Mouse (Mus musculus): ENCODE measurements around the gene Fzd2.

Fzd2 gene

DNA sequence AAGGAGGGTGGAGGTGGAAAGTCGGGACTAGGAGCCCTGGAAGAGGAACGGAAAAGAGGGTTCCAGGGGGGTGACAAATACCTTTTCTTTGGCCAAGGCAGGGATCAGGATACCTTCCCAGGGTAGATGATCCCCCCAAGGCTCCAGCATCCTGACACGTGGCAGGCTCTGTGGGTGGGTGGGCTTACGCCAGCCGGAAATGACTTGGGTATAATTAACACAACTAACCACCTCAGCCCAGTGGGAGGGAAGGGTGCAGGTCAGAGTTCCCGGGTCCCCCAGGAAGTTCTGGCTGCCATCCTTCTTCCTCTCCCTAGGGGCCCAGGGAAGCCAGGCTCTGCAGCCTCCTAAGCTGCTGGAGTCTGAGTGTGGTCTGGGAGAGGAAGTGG, 7.1 kb downstream of the Fzd2 start:
- DNase-seq (ENCODE audit: extremely low spot score, low read depth, low spot score): no peak

- no peak for DNase-seq (ENCODE audit: extremely low spot score, low read depth, low spot score)
Observed at GRCm38 (mm10) chr11:102619449-102619848, 15.3 kb downstream of the Fzd2 start.

DNA sequence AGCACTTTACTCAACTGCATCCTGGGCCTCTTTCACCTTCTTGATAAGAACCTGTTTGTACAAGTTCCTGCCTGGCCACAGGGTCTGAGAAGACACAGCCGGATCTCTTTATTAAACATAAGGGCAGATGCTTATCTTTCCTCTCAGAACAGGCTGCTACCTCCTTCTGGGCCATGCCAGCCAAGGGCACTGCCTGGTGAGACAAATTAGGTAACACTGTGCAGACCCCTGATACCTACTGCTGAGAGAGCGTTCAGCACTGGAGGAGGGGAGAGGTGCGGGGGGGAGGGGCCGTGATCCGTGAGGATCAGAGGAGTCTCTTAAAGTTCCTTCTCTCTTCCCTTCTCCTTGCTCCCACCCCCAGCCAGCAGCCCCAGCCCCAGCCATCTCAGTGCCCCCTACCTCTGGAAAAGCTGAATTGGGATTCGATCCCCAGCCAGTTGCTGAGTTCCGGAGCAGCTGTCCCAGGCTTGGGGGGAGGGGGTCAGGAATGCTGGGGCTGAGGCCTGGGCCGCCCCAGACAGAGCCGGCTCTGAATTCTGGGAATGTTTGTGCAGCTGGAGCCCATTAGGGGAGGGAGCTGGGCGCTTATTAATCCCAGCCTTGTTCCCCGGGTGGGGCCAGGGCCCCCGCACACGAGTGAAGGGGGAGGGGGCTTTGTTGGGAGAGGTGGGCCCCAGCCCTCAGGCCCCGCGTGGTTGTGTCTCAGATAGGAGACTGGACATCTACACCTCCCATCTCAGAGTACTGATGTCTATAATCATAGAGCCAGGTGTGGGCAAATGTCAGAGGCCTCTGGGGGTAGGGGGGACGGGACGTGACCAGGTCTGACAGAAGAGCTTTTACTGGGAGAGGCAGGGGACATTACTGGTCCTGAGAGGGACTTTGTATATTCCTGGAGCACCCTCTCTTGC, 19.9 kb downstream of the Fzd2 start:
- DNase-seq (ENCODE audit: extremely low spot score, low read depth, low spot score): no peak

- no peak for DNase-seq (ENCODE audit: extremely low spot score, low read depth, low spot score)
Observed at GRCm38 (mm10) chr11:102624888-102625407, 20.8 kb downstream of the Fzd2 start.

GRCm38 (mm10) chr11:102627171-102627931, 23.2 kb downstream of the Fzd2 start:
- no peak for DNase-seq (ENCODE audit: extremely low spot score, low read depth, low spot score)

GRCm38 (mm10) chr11:102628529-102628928, 24.3 kb downstream of the Fzd2 start:
- DNase-seq (ENCODE audit: extremely low spot score, low read depth, low spot score): no peak

DNA sequence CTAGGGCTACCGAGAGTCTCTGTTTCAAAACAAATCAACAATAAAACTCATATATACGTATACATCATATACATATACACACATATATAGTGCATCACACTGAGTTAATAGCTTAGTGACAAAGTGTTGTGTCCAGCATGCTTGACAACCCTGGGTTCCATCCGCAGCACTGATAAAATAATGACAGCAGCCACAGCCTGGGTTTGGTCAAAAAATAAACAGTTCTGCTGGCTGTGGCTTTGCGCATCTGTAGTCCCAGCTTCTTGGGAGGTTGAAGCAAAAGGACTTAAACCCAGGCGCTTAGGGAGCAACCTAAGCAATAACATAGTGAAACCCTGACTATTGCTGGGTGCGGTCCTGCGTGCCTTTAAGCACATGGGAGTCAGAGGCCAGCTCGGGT, 25.2 kb downstream of the Fzd2 start:
- DNase-seq (ENCODE audit: extremely low spot score, low read depth, low spot score): no peak

DNA sequence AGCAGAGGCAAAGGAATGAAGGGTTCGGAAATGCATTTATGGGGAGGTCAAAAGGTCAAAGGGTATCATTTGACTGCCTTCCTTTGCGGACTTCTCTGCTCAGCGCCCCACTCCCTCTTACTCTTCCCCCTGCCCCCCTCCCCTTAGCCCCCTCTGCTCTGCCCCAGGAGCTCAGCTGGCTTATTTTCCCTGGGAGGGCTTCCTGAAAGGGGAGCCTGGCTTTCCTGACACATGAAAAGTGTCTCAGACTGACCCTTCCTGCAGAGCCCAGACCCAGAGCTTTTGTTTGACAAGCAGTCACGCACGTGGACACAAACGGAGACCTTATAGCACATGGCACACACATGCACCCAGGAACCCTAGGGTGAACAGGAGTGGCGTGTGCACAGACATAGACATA, 26.5 kb downstream of the Fzd2 start:
- DNase-seq (ENCODE audit: extremely low spot score, low read depth, low spot score): no peak

GRCm38 (mm10) chr11:102631203-102631602, 27.0 kb downstream of the Fzd2 start:
- DNase-seq (ENCODE audit: extremely low spot score, low read depth, low spot score): no peak

DNA sequence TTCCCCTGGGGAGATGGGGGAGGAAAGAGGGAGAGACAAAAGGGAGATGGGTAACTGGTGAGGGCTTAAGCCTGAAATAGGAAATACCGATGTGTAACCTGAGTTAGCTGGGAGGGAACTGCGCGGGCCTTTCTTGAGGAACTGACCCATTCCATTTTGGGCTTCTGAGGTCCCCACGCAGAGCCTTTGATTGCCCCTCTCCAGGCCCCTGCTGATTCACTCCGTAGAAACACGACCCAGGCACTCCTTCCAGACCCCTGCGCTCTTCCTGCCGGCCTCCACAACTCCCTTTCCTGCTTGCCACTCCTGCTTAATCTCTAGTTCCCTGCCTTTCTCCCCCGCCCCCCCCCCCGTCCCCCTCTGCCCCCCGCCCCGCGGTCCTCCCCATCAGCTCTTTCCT, 28.5 kb downstream of the Fzd2 start:
- DNase-seq (ENCODE audit: extremely low spot score, low read depth, low spot score): no peak

DNA sequence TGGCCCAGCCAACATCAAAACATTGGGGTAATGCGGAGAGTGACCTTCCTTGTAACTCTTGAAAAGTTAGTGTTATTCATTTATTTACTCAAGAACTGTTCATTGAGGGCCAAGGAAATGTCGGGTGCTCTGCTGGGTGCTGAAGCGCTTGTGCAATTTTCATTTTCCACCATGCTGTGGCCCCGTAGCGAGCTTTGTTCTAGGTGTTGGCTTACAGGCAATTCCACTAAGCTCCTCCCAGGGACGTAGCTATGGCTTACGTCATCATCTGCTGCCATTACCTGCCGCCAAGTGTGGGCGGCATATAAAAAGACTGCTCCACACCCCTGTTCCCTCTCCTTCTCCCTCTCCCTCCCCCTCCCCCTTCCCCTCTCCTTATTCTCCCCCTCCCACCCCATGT, 29.2 kb downstream of the Fzd2 start:
- DNase-seq (ENCODE audit: extremely low spot score, low read depth, low spot score): no peak

GRCm38 (mm10) chr11:102636887-102637286, 32.7 kb downstream of the Fzd2 start:
- no peak for DNase-seq (ENCODE audit: extremely low spot score, low read depth, low spot score)

DNA sequence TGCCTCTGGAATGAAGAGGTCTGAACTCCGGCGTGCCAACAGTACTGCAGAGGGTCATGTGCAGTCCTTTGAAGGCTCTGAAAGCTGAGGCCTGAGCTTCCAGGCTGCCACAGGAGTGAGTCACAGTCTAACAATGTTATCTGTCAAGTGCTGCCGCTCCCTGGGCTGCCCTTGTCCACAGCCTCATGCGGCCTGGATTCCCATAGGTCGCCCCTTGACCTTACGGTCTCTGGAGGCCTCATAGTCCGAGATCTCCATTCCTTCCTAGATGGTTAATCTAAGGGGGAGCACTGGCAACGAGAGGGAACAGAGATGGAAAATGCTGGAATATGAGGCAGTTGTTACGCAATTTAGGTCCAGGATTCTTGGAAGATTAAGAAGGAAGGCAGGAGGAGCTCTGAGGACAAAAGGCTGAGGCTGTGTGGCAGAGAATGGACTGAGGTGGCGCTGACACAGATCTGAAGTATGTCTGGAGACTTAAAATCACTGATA, 39.7 kb downstream of the Fzd2 start:
- no peak for DNase-seq (ENCODE audit: extremely low spot score, low read depth, low spot score)

- DNase-seq (ENCODE audit: extremely low spot score, low read depth, low spot score): no peak
Observed at GRCm38 (mm10) chr11:102646226-102646625, 42.0 kb downstream of the Fzd2 start.

- DNase-seq (ENCODE audit: extremely low spot score, low read depth, low spot score): no peak
Observed at GRCm38 (mm10) chr11:102647885-102648284, 43.7 kb downstream of the Fzd2 start.

DNA sequence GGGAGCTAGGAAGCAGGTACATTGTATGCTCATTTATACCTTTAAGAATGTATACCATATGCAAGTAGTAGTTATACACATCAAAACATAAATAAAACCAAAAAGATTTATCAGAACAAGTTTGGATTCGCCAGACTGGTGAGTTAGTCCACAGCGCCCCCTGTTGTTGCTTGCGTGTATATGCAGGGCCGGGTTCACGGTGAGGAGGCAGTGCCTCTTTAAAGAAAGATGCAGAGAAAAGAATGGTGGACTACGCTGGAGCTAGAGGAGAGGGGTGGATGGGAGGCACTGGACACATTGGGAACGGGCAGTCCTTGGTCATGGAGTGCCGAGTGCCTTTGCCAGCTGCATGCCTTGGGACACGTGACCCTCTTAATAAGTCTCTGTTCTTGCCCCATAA, 47.2 kb downstream of the Fzd2 start:
- DNase-seq (ENCODE audit: extremely low spot score, low read depth, low spot score): no peak

GRCm38 (mm10) chr11:102652844-102653243, 48.6 kb downstream of the Fzd2 start:
- no peak for DNase-seq (ENCODE audit: extremely low spot score, low read depth, low spot score)

- DNase-seq (ENCODE audit: extremely low spot score, low read depth, low spot score): no peak
Observed at GRCm38 (mm10) chr11:102655888-102656287, 51.7 kb downstream of the Fzd2 start.

- DNase-seq (ENCODE audit: extremely low spot score, low read depth, low spot score): no peak
Observed at GRCm38 (mm10) chr11:102656326-102656926, 52.2 kb downstream of the Fzd2 start.

DNA sequence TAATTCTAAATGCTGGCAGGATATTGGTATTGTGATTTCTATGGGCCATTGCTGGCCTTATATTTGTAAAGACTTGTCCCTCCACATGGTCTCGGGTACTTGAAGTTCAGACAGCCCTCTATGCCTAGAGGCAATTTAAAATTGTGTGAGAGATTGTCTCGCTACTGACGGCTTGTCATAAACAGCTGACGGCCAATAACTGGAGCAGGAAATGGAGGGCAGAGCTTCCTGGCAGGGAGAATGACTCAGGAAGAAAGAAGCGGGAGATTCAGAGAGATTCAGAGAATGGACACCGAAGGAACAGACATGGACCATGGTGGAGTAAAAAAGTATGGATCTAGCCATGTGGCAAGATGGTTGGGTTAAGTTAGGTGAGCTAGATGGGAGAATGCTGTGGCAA, 52.7 kb downstream of the Fzd2 start:
- DNase-seq (ENCODE audit: extremely low spot score, low read depth, low spot score): no peak
